8 mouse cellular contexts compared by ENCODE assay signal in the genomic region with DNA sequence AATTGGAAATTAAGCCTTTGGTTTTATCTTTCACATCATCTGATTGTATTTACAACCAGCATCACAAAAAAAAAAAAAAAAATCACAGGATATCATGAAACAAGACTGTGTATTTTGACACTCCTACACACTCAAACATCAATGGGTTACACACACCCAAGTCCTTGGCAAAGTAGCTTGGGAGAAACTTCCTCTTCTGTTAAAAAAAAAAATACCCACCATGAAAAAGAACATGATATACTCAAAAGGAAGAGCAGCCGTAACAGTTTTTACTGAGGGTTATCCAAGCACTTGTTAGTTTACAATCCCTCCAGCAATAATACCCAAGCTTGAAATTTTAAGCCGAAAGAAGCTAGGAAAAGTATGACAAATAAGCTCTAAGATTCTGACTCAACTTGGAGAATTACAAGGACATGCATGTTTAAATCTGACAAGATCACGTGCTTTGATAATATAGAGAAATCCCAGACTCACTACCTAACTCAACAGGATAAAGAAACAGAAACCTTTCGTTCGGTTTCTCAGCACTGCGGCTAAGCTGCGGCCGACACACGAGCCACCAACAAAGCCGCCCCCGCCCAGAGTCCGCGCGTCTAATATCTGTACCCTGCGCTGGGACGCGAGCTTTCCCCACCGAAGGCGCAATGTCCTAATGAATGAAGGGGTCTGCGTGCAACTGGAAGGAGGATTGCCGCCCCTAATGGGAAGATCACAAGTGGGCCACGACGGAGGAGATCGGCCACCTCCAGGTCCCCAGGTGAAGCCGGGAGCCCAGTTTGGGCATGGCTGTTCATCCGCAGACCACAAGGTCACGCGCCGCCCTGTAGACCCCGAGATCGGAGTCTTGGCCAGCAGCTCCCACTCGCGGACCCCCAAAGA. TPM values are rescaled to one million over a fixed set of nuclear protein-coding genes. Genes with fewer than 3 reads are reported as not detected.
DNase-seq lines count a peak whose midpoint lies in the region; ATAC-seq and TF ChIP-seq lines count a peak whose summit lies in the region.

No protein-coding gene starts in this region.

- DNase-seq in kidney, postnatal 14 days: no peak
- peak; percentile 46 for DNase-seq in G1E (ENCODE audit: low spot score)
- DNase-seq in embryonic facial prominence, embryonic 11.5 days (ENCODE audit: low spot score): peak; percentile 49
- DNase-seq in intestine, embryonic 14.5 days (ENCODE audit: low spot score): no peak
- no peak for DNase-seq in cerebellum, adult 8-10 months
- no peak for DNase-seq in frontal cortex, adult 2 months (ENCODE audit: extremely low spot score in 1 of 2, low spot score in 1 of 2)

- peaks cover 33% of the 10 kb centered on the region for H3K4me1 ChIP-seq in kidney, embryonic 16.5 days (ENCODE audit: insufficient read depth, low read length)
- H3K4me1 ChIP-seq in G1E (ENCODE audit: insufficient read depth, low read depth, low read length): peaks cover 71% of the 10 kb centered on the region
- H3K4me1 ChIP-seq in embryonic facial prominence, embryonic 11.5 days (ENCODE audit: control insufficient read depth, insufficient read depth, low read length): 0 out of 2 replicates have a peak, but pooled peaks cover 2% of the 10 kb centered on the region
- peaks cover 27% of the 10 kb centered on the region for H3K4me1 ChIP-seq in intestine, embryonic 14.5 days (replicated peaks; ENCODE audit: control insufficient read depth, insufficient read depth, low read length)
- peaks cover 41% of the 10 kb centered on the region for H3K4me1 ChIP-seq in midbrain, embryonic 15.5 days

- H3K9ac ChIP-seq in kidney, embryonic 16.5 days (replicated peaks; ENCODE audit: low read length): peak overlapping the region; percentile 93
- peak overlapping the region; percentile 98 for H3K9ac ChIP-seq in embryonic facial prominence, embryonic 11.5 days (replicated peaks; ENCODE audit: low read length)
- H3K9ac ChIP-seq in intestine, embryonic 14.5 days (ENCODE audit: low read length): peak overlapping the region; percentile 65
- H3K9ac ChIP-seq in midbrain, embryonic 15.5 days: peak overlapping the region; percentile 76

- peak overlapping the region; percentile 83 for H3K27ac ChIP-seq in kidney, embryonic 16.5 days (ENCODE audit: low read length)
- H3K27ac ChIP-seq in embryonic facial prominence, embryonic 11.5 days (replicated peaks; ENCODE audit: low read depth, low read length): peak overlapping the region; percentile 89
- peak overlapping the region; percentile 89 for H3K27ac ChIP-seq in intestine, embryonic 14.5 days (ENCODE audit: low read depth)
- peak overlapping the region; percentile 90 for H3K27ac ChIP-seq in midbrain, embryonic 15.5 days

- H3K4me2 ChIP-seq in kidney, embryonic 16.5 days (replicated peaks; ENCODE audit: low read depth, low read length): peak overlapping the region; percentile 63
- H3K4me2 ChIP-seq in embryonic facial prominence, embryonic 11.5 days (ENCODE audit: low read depth, low read length): peak overlapping the region; percentile 63
- H3K4me2 ChIP-seq in intestine, embryonic 14.5 days (ENCODE audit: low read length): peak overlapping the region; percentile 87
- H3K4me2 ChIP-seq in midbrain, embryonic 15.5 days: peak overlapping the region; percentile 78

- H3K9me3 ChIP-seq in kidney, embryonic 16.5 days (ENCODE audit: low read length): no peaks in the 10 kb centered on the region
- H3K9me3 ChIP-seq in G1E (replicated peaks): no peaks in the 10 kb centered on the region
- H3K9me3 ChIP-seq in embryonic facial prominence, embryonic 11.5 days (replicated peaks; ENCODE audit: control insufficient read depth, low read length): no peaks in the 10 kb centered on the region
- no peaks in the 10 kb centered on the region for H3K9me3 ChIP-seq in intestine, embryonic 14.5 days (ENCODE audit: control insufficient read depth, low read length)
- H3K9me3 ChIP-seq in midbrain, embryonic 15.5 days: no peaks in the 10 kb centered on the region

- no peak for ATAC-seq in kidney, embryonic 16.5 days (ENCODE audit: low FRiP score, low TSS enrichment)
- no peak for ATAC-seq in G1E (ENCODE audit: extremely low read depth, insufficient number of reproducible peaks, low FRiP score, poor library complexity, severe bottlenecking)
- no peak for ATAC-seq in embryonic facial prominence, embryonic 11.5 days (replicated peaks; ENCODE audit: insufficient number of reproducible peaks, low FRiP score, low TSS enrichment, low read depth)
- ATAC-seq in intestine, embryonic 14.5 days (replicated peaks; ENCODE audit: low FRiP score, low TSS enrichment, low read depth): no peak
- peak; percentile 5; the same call in 1 of the 2 replicates for ATAC-seq in midbrain, embryonic 15.5 days (replicated peaks)

- H3K36me3 ChIP-seq in kidney, embryonic 16.5 days (ENCODE audit: insufficient read depth, low read length): peaks cover 55% of the 10 kb centered on the region
- peaks cover 81% of the 10 kb centered on the region for H3K36me3 ChIP-seq in G1E (replicated peaks)
- H3K36me3 ChIP-seq in embryonic facial prominence, embryonic 11.5 days (replicated peaks; ENCODE audit: control insufficient read depth, insufficient read depth, low read depth, low read length): peaks cover 21% of the 10 kb centered on the region
- peaks cover 69% of the 10 kb centered on the region for H3K36me3 ChIP-seq in intestine, embryonic 14.5 days (ENCODE audit: control insufficient read depth, insufficient read depth, low read length)
- H3K36me3 ChIP-seq in midbrain, embryonic 15.5 days (replicated peaks): peaks cover 51% of the 10 kb centered on the region

- H3K27me3 ChIP-seq in kidney, embryonic 16.5 days (ENCODE audit: insufficient read depth, low read length): no peaks in the 10 kb centered on the region
- H3K27me3 ChIP-seq in G1E (ENCODE audit: insufficient read depth, low read length): no peaks in the 10 kb centered on the region
- no peaks in the 10 kb centered on the region for H3K27me3 ChIP-seq in embryonic facial prominence, embryonic 11.5 days (ENCODE audit: control insufficient read depth, insufficient read depth, low read length)
- H3K27me3 ChIP-seq in intestine, embryonic 14.5 days (replicated peaks; ENCODE audit: control insufficient read depth, insufficient read depth, low read length): no peaks in the 10 kb centered on the region
- no peaks in the 10 kb centered on the region for H3K27me3 ChIP-seq in midbrain, embryonic 15.5 days (replicated peaks)

- WGBS in kidney, embryonic 16.5 days: under 1% methylated on average over 33 of the region's 33 CpGs
- 1% methylated on average over 33 of the region's 33 CpGs for WGBS in embryonic facial prominence, embryonic 11.5 days
- under 1% methylated on average over 33 of the region's 33 CpGs for WGBS in intestine, embryonic 14.5 days
- WGBS in midbrain, embryonic 15.5 days: under 1% methylated on average over 33 of the region's 33 CpGs

- H3K4me3 ChIP-seq in kidney, embryonic 16.5 days (ENCODE audit: low read length): peak overlapping the region; percentile 81
- H3K4me3 ChIP-seq in G1E (ENCODE audit: low read depth, low read length): peak overlapping the region; percentile 95
- peak overlapping the region; percentile 96 for H3K4me3 ChIP-seq in embryonic facial prominence, embryonic 11.5 days (ENCODE audit: low read depth, low read length)
- peak overlapping the region; percentile 80 for H3K4me3 ChIP-seq in intestine, embryonic 14.5 days (ENCODE audit: low read depth, low read length)
- peak overlapping the region; percentile 87 for H3K4me3 ChIP-seq in midbrain, embryonic 15.5 days

- no peak for TF ChIP-seq CTCF in G1E (IDR thresholded peaks at IDR 0.05; ENCODE audit: low read depth, low read length)

RNA-seq across cellular contexts. Expression of gene Trmt2a, which starts 0.7 kb away (rescaled TPM):
- polyA plus RNA-seq in kidney, embryonic 16.5 days (2015; fragmentation: Nextera tagmentation; extraction: Ambion mirVana): 117 and 119 TPM in 2 replicates
- total RNA-seq in G1E (2014; fragmentation: Nextera tagmentation) (72.5 and 76.6 TPM in 2 replicates), G1E (2017) (107 and 122 TPM in 2 replicates)
- polyA plus RNA-seq in G1E (2012): 86.8 and 91.4 TPM in 2 replicates
- polyA plus RNA-seq in embryonic facial prominence, embryonic 11.5 days (2014; fragmentation: Nextera tagmentation; extraction: Ambion mirVana): 83.6 and 102 TPM in 2 replicates
- polyA plus RNA-seq in intestine, embryonic 14.5 days (2014; fragmentation: Nextera tagmentation; extraction: Ambion mirVana): 110 and 117 TPM in 2 replicates
- polyA plus RNA-seq in midbrain, embryonic 15.5 days (2015; fragmentation: Nextera tagmentation; extraction: Ambion mirVana): 107 and 122 TPM in 2 replicates
- polyA plus RNA-seq in frontal cortex, adult 2 months (2012; rRNA removed): 76.5 and 77.2 TPM in 2 replicates

RNA-seq across cellular contexts. Expression of gene Ranbp1, which starts 0.8 kb away (rescaled TPM):
- 508 and 585 TPM in 2 replicates for polyA plus RNA-seq in kidney, embryonic 16.5 days (2015; fragmentation: Nextera tagmentation; extraction: Ambion mirVana)
- total RNA-seq in G1E (2014; fragmentation: Nextera tagmentation): 543 and 645 TPM in 2 replicates
- total RNA-seq in G1E (2017): 405 and 431 TPM in 2 replicates
- polyA plus RNA-seq in G1E (2012): 1,262 and 1,589 TPM in 2 replicates
- polyA plus RNA-seq in embryonic facial prominence, embryonic 11.5 days (2014; fragmentation: Nextera tagmentation; extraction: Ambion mirVana): 1,220 and 1,409 TPM in 2 replicates
- 725 and 734 TPM in 2 replicates for polyA plus RNA-seq in intestine, embryonic 14.5 days (2014; fragmentation: Nextera tagmentation; extraction: Ambion mirVana)
- polyA plus RNA-seq in midbrain, embryonic 15.5 days (2015; fragmentation: Nextera tagmentation; extraction: Ambion mirVana): 334 and 360 TPM in 2 replicates
- 108 and 116 TPM in 2 replicates for polyA plus RNA-seq in frontal cortex, adult 2 months (2012; rRNA removed)

RNA-seq across cellular contexts. Expression of gene Gm49776, which starts 10.4 kb away (rescaled TPM):
- polyA plus RNA-seq in kidney, embryonic 16.5 days (2015; fragmentation: Nextera tagmentation; extraction: Ambion mirVana): 2.1 TPM in 1 of 2 replicates, not detected in the other
- total RNA-seq in G1E (2014; fragmentation: Nextera tagmentation): not detected in 2 replicates
- 0.35 TPM in 1 of 2 replicates, not detected in the other for total RNA-seq in G1E (2017)
- polyA plus RNA-seq in G1E (2012): not detected in 2 replicates
- polyA plus RNA-seq in embryonic facial prominence, embryonic 11.5 days (2014; fragmentation: Nextera tagmentation; extraction: Ambion mirVana): 0.94 and 2.7 TPM in 2 replicates
- polyA plus RNA-seq in intestine, embryonic 14.5 days (2014; fragmentation: Nextera tagmentation; extraction: Ambion mirVana): 4.4 TPM in 1 of 2 replicates, not detected in the other
- polyA plus RNA-seq in midbrain, embryonic 15.5 days (2015; fragmentation: Nextera tagmentation; extraction: Ambion mirVana): 5.1 TPM in 1 of 2 replicates, not detected in the other
- 0.55 TPM in 1 of 2 replicates, not detected in the other for polyA plus RNA-seq in frontal cortex, adult 2 months (2012; rRNA removed)

RNA-seq across cellular contexts. Expression of gene Zdhhc8, which starts 12.8 kb away (rescaled TPM):
- 8.9 and 11.6 TPM in 2 replicates for polyA plus RNA-seq in kidney, embryonic 16.5 days (2015; fragmentation: Nextera tagmentation; extraction: Ambion mirVana)
- total RNA-seq in G1E (2014; fragmentation: Nextera tagmentation) (0.45 and 1.5 TPM in 2 replicates), G1E (2017) (0.46 and 0.71 TPM in 2 replicates)
- 4.7 and 5.7 TPM in 2 replicates for polyA plus RNA-seq in G1E (2012)
- 9.3 and 11.6 TPM in 2 replicates for polyA plus RNA-seq in embryonic facial prominence, embryonic 11.5 days (2014; fragmentation: Nextera tagmentation; extraction: Ambion mirVana)
- polyA plus RNA-seq in intestine, embryonic 14.5 days (2014; fragmentation: Nextera tagmentation; extraction: Ambion mirVana): 11.5 and 15.1 TPM in 2 replicates
- 15.4 and 19.9 TPM in 2 replicates for polyA plus RNA-seq in midbrain, embryonic 15.5 days (2015; fragmentation: Nextera tagmentation; extraction: Ambion mirVana)
- 142 and 152 TPM in 2 replicates for polyA plus RNA-seq in frontal cortex, adult 2 months (2012; rRNA removed)

RNA-seq across cellular contexts. Expression of gene Ccdc188, which starts 30.1 kb away (rescaled TPM):
- not detected in 2 replicates for polyA plus RNA-seq in kidney, embryonic 16.5 days (2015; fragmentation: Nextera tagmentation; extraction: Ambion mirVana)
- not detected in 2 replicates for total RNA-seq in G1E (2014; fragmentation: Nextera tagmentation)
- not detected in 2 replicates for total RNA-seq in G1E (2017)
- polyA plus RNA-seq in G1E (2012): not detected in 2 replicates
- not detected in 2 replicates for polyA plus RNA-seq in embryonic facial prominence, embryonic 11.5 days (2014; fragmentation: Nextera tagmentation; extraction: Ambion mirVana)
- not detected in 2 replicates for polyA plus RNA-seq in intestine, embryonic 14.5 days (2014; fragmentation: Nextera tagmentation; extraction: Ambion mirVana)
- polyA plus RNA-seq in midbrain, embryonic 15.5 days (2015; fragmentation: Nextera tagmentation; extraction: Ambion mirVana): 0.14 TPM in 1 of 2 replicates, not detected in the other
- polyA plus RNA-seq in frontal cortex, adult 2 months (2012; rRNA removed): not detected in 2 replicates

Comparison
In these comparisons a context has a peak if more than half of its experiments do, and no peak if none do; other contexts are left out.
1. DNase-seq: peak in G1E (single experiment) and embryonic facial prominence, embryonic 11.5 days (single experiment); none in kidney, postnatal 14 days (single experiment), intestine, embryonic 14.5 days (single experiment), cerebellum, adult 8-10 months (single experiment) and frontal cortex, adult 2 months (0 of 2).
2. Peak in every context shown above with its lines, with median percentiles within 50 percentile points of each other: H3K27ac ChIP-seq, H3K4me2 ChIP-seq, H3K4me3 ChIP-seq and H3K9ac ChIP-seq.